Mouse (Mus musculus): ENCODE results near the gene Hsd17b1. TPM values are rescaled to one million over a fixed set of nuclear protein-coding genes. Genes with fewer than 3 reads are reported as not detected.

The Hsd17b1 gene
- 0.63 and 0.65 TPM in 2 replicates for polyA plus RNA-seq (2012; rRNA removed)

DNA sequence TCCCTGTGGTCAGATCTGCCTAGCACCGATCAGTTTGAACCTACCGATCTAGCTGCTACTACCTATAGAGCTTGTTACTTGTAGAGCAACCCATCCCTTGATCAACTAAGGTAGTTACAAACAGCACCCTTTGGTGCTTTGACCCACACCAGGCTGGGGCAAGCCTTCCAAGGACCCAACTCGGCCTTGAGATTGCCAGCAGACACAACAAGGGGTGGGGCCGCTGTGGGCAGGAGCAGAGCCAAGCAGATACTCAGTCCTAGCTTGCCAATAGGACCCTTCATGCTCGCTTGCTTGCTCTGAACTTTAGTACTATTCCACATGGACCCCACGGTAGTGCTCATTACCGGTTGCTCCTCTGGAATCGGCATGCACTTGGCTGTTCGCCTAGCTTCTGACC is at the start of gene Hsd17b1:
Gene Hsd17b1, plus strand, starts transcription at position 291 of the 400 bp plus-strand sequence.

GRCm38 (mm10) chr11:101069391-101070188 is 8.6 kb upstream of the Hsd17b1 start, which contains the start of gene Naglu:
Gene Naglu (plus strand): TSS chr11:101070012.

GRCm38 (mm10) chr11:101082208-101083082 is 4.2 kb downstream of the Hsd17b1 start, which contains the start of gene Coasy:
Gene Coasy (plus strand): TSS chr11:101082565.

DNA sequence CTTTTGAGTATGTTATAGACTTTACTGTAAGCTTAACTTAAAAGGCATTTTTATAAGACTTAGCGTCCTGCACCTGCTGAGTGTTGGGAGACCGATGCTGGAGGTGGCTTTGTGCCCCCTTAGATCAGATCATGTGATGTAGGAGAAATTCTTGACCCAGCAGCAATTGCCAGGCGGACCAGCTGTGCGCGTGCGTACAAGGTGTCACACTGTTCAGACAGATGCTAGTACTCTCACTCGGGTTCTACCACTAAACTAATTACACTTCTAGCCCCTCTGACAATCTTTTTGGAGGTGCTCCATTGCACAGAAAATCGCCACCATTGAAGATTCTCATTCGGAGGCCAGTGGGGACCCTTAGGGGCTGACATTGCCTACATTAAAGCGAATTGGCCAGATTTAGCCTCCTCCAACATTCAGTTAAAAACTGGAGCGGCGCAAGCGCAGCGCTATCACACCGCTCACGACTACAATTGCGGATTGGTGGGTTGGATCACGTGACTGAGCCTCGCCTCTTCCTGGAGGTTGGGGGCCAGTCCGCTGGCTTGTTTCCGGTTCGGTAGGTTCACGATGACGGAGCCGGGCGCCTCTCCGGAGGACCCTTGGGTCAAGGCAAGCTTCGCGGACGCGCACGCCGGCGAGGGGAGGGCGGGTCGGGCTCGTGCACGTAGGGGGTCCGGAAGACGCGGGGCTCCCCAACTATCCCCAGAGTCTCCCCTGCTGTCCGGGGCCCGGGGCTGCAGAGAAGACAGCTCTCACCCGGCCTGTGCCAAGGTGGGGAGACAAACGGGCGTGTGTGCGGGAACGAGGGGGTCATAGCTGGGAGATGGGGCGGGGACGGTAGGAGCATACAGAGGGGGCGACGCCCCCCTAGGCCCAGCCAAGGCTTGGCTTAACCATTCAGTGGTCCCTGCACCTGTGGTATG is 8.8 kb downstream of the Hsd17b1 start, which contains the start of gene Mlx:
Gene Mlx, plus strand, starts transcription at position 522 of the 926 bp plus-strand sequence.

GRCm38 (mm10) chr11:101095314-101096024 is 17.3 kb downstream of the Hsd17b1 start, which contains the start of gene Psmc3ip:
Gene Psmc3ip (minus strand): TSS chr11:101095436.

DNA sequence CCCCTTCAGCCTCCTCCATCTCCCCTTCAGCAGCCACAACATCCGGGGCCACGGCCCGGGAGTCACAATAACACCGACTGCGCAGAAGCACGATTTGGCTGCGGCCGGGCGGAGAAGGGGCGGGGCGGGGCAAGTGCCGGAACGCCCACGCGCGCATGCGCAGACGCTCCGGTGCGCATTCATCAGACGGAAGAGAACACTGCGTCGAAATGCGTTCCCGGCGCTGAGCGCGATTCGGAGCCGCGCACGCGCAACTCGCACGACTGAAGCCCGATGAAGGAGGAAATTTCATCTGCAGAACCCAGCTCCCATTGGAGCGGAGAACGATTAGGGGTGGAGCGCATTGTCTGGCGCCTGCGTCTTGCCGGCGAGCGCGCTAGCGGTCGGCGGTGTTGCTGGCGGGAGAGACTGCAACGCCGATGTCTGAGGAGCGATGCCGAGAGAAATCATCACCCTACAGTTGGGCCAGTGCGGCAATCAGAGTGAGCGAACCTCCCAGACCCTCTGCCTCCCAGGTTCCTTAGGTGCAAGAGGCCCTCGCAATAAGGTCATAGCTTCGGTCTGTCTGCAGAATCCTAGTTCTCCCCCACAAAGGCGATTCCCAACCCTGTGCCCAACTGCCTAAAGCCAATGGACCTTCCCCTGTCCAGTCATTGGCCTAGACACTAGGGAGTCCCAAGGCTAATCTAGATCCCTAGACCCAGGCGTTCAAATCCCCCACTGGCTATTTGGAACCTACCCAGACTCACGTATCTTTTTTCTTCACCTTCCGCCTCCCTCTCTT is 41.7 kb downstream of the Hsd17b1 start, which contains the start of the genes Retreg3 and Tubg1:
Gene Retreg3, minus strand, starts transcription at position 133 of the 784 bp plus-strand sequence.
Gene Tubg1, plus strand, starts transcription at position 178 of the 784 bp plus-strand sequence.

Other genes with a start within 250 kb of the Hsd17b1 start
- 15.2 and 16.0 TPM in 2 replicates for gene Stat5b, start 227.7 kb upstream of the Hsd17b1 start, polyA plus RNA-seq (2012; rRNA removed)
- 1.7 and 1.8 TPM in 2 replicates for gene Stat5a, start 219.1 kb upstream of the Hsd17b1 start, polyA plus RNA-seq (2012; rRNA removed)
- gene Stat3, start 138.9 kb upstream of the Hsd17b1 start, polyA plus RNA-seq (2012; rRNA removed): 26.7 and 33.0 TPM in 2 replicates
- gene Cavin1, start 107.5 kb upstream of the Hsd17b1 start, polyA plus RNA-seq (2012; rRNA removed): 20.1 and 21.2 TPM in 2 replicates
- 186 and 202 TPM in 2 replicates for gene Atp6v0a1, start 69.0 kb upstream of the Hsd17b1 start, polyA plus RNA-seq (2012; rRNA removed)
- gene Naglu, start 8.4 kb upstream of the Hsd17b1 start, polyA plus RNA-seq (2012; rRNA removed): 10.6 and 11.5 TPM in 2 replicates
- gene Coasy, start 4.2 kb downstream of the Hsd17b1 start, polyA plus RNA-seq (2012; rRNA removed): 49.3 and 50.2 TPM in 2 replicates
- gene Mlx, start 8.9 kb downstream of the Hsd17b1 start, polyA plus RNA-seq (2012; rRNA removed): 65.4 and 71.6 TPM in 2 replicates
- gene Psmc3ip, start 17.0 kb downstream of the Hsd17b1 start, polyA plus RNA-seq (2012; rRNA removed): 19.1 and 19.5 TPM in 2 replicates
- 66.9 and 68.5 TPM in 2 replicates for gene Retreg3, start 41.5 kb downstream of the Hsd17b1 start, polyA plus RNA-seq (2012; rRNA removed)
- 15.2 and 15.6 TPM in 2 replicates for gene Tubg1, start 41.5 kb downstream of the Hsd17b1 start, polyA plus RNA-seq (2012; rRNA removed)
- gene Tubg2, start 77.5 kb downstream of the Hsd17b1 start, polyA plus RNA-seq (2012; rRNA removed): 31.8 and 33.7 TPM in 2 replicates
- gene Cntnap1, start 92.1 kb downstream of the Hsd17b1 start, polyA plus RNA-seq (2012; rRNA removed): 7.4 and 9.2 TPM in 2 replicates
- gene Plekhh3, start 92.9 kb downstream of the Hsd17b1 start, polyA plus RNA-seq (2012; rRNA removed): 6.5 and 7.9 TPM in 2 replicates
- 0.21 and 0.28 TPM in 2 replicates for gene Ccr10, start 97.0 kb downstream of the Hsd17b1 start, polyA plus RNA-seq (2012; rRNA removed)
- gene Ezh1, start 148.1 kb downstream of the Hsd17b1 start, polyA plus RNA-seq (2012; rRNA removed): 37.9 and 39.6 TPM in 2 replicates
- gene Ramp2, start 167.6 kb downstream of the Hsd17b1 start, polyA plus RNA-seq (2012; rRNA removed): 79.4 and 81.7 TPM in 2 replicates
- gene Vps25, start 175.3 kb downstream of the Hsd17b1 start, polyA plus RNA-seq (2012; rRNA removed): 56.9 and 58.5 TPM in 2 replicates
- gene Wnk4, start 182.2 kb downstream of the Hsd17b1 start, polyA plus RNA-seq (2012; rRNA removed): 4.4 and 5.4 TPM in 2 replicates
- 0.66 and 0.69 TPM in 2 replicates for gene Cntd1, start 200.6 kb downstream of the Hsd17b1 start, polyA plus RNA-seq (2012; rRNA removed)
- 165 and 213 TPM in 2 replicates for gene Coa3, start 200.7 kb downstream of the Hsd17b1 start, polyA plus RNA-seq (2012; rRNA removed)
- gene Becn1, start 223.9 kb downstream of the Hsd17b1 start, polyA plus RNA-seq (2012; rRNA removed): 115 and 124 TPM in 2 replicates
- gene Psme3, start 237.8 kb downstream of the Hsd17b1 start, polyA plus RNA-seq (2012; rRNA removed): 103 and 105 TPM in 2 replicates
- 7.0 and 7.4 TPM in 2 replicates for gene Aoc2, start 246.7 kb downstream of the Hsd17b1 start, polyA plus RNA-seq (2012; rRNA removed)

Data from central nervous system, embryonic 18 days (tissue).